Mouse (Mus musculus): ENCODE results near the gene 1700067K01Rik.

DNA sequence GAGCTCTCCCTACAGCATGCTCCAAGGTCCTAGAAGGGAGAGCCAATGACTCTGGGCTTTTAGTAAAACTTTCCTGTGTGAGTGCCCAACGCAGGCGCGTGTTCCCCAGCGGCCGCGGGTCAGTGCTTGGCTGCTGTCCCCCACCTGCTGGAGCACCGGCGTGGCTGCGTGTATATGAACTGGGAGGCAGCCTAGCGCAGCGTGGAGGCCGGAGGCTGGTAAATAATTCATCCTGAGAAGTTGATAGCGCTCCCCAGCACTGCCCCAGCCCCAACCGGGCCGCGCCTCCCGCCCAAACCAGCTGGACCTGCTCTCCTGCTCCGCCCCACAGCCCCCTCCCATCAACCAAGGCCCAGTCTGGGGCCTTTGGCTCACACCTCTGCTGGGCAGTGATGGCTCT is 19.8 kb downstream of the 1700067K01Rik start, which contains the start of gene Palm3:
- TF ChIP-seq CTCF (IDR thresholded peaks at IDR 0.05; ENCODE audit: control insufficient read depth, insufficient read depth, low read length) (no peak), POLR2A (IDR thresholded peaks at IDR 0.05; ENCODE audit: borderline replicate concordance, control insufficient read depth, low read depth, low read length) (no peak)
